Mouse (Mus musculus): ENCODE results near the gene Dnah17. TPM values are rescaled to one million over a fixed set of nuclear protein-coding genes. Genes with fewer than 3 reads are reported as not detected.

The Dnah17 gene
- polyA plus RNA-seq, 1 experiment from 2014 or later = 0.33 TPM

DNA sequence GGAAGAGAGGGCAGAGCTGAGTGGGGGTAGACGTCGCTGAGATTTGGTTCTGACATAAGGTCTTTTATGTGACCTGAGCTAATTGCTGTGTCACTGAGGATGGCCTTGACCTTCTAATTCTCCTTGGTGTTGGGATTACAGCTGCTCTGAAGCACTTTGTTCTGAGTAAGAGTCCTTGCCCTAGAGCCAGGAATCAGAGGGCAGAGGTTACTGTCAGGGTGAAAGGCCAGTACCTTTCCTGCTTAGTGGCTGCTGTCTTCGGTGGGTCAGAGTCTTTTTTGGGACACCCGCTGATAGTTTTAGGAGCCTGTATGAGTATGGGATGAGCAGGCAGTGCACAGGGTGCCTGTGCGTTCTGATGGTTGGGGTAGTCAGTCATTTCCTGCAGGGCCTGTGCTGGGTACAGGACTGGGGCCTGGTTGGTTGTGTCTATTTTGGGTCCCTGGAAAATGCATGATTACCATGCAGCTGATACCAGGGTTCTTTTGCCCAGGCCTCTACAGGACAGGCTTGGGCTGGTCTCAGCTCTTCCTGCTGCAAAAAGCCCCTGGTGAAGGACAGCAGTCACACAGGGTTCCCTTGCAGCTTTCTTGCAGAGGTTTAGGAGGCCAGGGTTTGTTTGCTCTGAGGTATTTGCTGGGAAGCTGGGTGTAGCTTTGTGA lies 122.2 kb downstream of the Dnah17 start:
- H3K4me3 ChIP-seq = no peak overlapping the region
- DNase-seq (ENCODE audit: low spot score) = no peak
- H3K27ac ChIP-seq = peak overlapping the region; percentile 64
- 65% methylated on average over 5 of the region's 5 CpGs for WGBS
- H3K27me3 ChIP-seq (ENCODE audit: insufficient read depth, poor library complexity, severe bottlenecking) = no peaks in the 10 kb centered on the region
- peaks cover 75% of the 10 kb centered on the region for H3K36me3 ChIP-seq
- H3K4me1 ChIP-seq (replicated peaks) = peaks cover 49% of the 10 kb centered on the region
- no peaks in the 10 kb centered on the region for H3K9me3 ChIP-seq

DNA sequence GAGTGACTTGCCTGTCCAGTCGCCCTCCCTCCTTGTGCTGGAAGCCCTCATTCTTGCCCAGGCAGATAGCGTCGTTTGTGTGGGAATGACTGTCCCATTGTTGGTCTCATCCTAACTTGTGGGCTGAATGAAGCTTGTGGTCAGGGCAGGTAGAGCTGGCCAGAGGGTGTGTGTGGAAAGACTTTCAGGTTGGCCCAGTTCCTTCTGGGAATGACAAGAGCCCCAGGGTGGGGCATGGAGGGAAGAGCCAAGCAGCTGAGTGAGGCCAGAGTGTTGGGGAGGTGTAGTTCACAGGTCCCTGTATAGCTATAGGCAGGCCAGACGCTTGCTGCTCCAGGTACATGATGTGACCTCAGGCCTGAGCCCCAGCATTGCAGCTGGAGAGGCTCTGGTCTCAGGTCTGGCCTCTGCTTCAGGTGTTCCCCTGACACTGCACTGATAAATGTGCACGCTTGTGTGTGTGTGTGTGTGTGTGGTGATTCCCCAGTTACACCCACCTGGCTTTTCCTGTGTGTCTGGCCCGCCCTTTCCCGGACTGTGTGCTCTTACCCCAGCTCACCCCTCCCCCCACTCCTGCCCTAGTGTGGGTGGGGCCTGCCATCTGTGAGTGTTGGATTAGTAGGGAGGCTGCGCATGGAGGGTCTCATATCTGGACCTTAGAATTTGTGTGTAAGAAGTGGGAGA lies 122.8 kb downstream of the Dnah17 start:
- no peaks in the 10 kb centered on the region for H3K9me3 ChIP-seq
- H3K36me3 ChIP-seq = peaks cover 76% of the 10 kb centered on the region
- WGBS = 76% methylated on average over 8 of the region's 8 CpGs
- peaks cover 47% of the 10 kb centered on the region for H3K4me1 ChIP-seq (replicated peaks)
- no peaks in the 10 kb centered on the region for H3K27me3 ChIP-seq (ENCODE audit: insufficient read depth, poor library complexity, severe bottlenecking)
- H3K4me3 ChIP-seq = no peak overlapping the region
- DNase-seq (ENCODE audit: low spot score) = no peak
- H3K27ac ChIP-seq = peak overlapping the region; percentile 64

DNA sequence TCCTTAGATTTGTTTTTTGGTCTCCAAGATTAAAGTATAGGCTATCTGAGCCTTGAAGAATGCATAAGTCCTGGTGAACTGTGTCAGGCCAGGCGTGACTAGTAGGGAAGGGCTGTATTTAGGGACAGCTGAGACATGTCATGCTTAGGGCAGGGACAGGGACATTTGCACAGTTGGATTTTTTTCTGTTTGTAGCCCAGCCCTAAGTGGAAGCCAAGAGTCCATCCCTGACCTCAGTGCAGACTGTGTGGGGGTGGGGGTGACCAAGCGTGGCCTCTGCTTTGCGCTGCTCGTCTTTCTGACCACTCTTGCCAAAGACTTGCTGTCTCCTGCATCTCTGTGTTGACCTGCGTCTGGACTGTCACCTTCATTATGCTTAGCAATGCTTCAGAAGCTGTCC lies 126.2 kb downstream of the Dnah17 start:
- Histone ChIP-seq H3K4me1 (replicated peaks) (peaks cover 22% of the 10 kb centered on the region), H3K27ac (no peak overlapping the region), H3K9me3 (no peaks in the 10 kb centered on the region), H3K36me3 (peaks cover 93% of the 10 kb centered on the region), H3K27me3 (ENCODE audit: insufficient read depth, poor library complexity, severe bottlenecking) (no peaks in the 10 kb centered on the region), H3K4me3 (no peak overlapping the region)
- no peak for DNase-seq (ENCODE audit: low spot score)
- WGBS = 84% methylated on average over 5 of the region's 5 CpGs

DNA sequence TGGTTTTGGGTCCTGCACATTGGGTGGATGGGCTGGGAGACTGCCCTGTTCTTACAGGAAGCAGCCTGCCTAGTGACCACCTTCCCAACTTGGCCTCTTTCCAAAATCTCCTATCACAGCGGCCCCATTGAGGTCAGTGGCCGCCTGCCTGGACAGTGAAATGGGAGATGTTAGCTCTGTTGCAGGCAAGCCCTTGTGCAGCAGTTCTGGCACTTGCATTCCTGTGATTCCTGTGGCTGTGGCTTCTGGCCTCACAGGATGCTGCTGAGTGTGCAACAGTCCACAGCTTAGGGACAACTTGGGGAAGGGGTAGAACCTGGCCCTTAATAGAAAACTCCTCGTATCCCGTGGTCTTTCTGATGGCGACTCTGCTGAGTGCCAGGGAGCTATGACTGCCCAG lies 126.7 kb downstream of the Dnah17 start:
- no peak for DNase-seq (ENCODE audit: low spot score)
- Histone ChIP-seq H3K27me3 (ENCODE audit: insufficient read depth, poor library complexity, severe bottlenecking) (no peaks in the 10 kb centered on the region), H3K27ac (no peak overlapping the region), H3K36me3 (peaks cover 93% of the 10 kb centered on the region), H3K9me3 (no peaks in the 10 kb centered on the region), H3K4me1 (replicated peaks) (peaks cover 20% of the 10 kb centered on the region), H3K4me3 (no peak overlapping the region)
- WGBS = 81% methylated on average over 5 of the region's 5 CpGs

DNA sequence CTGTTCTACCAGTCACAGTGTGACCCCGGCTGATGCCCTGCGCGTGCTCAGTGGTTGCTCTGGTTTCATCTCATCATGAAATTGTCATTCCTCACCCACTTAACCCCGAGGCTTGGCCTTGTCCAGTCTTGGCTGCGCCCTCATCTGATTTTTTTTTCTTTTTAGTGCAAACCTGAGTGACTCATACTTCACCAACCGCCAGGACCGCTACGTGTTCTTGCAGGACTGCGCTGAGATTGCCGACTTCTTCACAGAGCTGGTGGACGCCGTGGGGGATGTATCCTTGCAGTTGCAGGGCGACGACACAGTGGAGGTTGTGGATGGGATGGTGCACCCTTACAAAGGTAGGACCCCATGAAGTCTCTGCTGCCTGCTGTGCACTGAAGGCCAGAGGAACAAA lies 127.3 kb downstream of the Dnah17 start:
- H3K27ac ChIP-seq = no peak overlapping the region
- peaks cover 20% of the 10 kb centered on the region for H3K4me1 ChIP-seq (replicated peaks)
- H3K36me3 ChIP-seq = peaks cover 95% of the 10 kb centered on the region
- WGBS = 96% methylated on average over 14 of the region's 14 CpGs
- DNase-seq (ENCODE audit: low spot score) = no peak
- no peaks in the 10 kb centered on the region for H3K27me3 ChIP-seq (ENCODE audit: insufficient read depth, poor library complexity, severe bottlenecking)
- H3K4me3 ChIP-seq = no peak overlapping the region
- H3K9me3 ChIP-seq = no peaks in the 10 kb centered on the region

DNA sequence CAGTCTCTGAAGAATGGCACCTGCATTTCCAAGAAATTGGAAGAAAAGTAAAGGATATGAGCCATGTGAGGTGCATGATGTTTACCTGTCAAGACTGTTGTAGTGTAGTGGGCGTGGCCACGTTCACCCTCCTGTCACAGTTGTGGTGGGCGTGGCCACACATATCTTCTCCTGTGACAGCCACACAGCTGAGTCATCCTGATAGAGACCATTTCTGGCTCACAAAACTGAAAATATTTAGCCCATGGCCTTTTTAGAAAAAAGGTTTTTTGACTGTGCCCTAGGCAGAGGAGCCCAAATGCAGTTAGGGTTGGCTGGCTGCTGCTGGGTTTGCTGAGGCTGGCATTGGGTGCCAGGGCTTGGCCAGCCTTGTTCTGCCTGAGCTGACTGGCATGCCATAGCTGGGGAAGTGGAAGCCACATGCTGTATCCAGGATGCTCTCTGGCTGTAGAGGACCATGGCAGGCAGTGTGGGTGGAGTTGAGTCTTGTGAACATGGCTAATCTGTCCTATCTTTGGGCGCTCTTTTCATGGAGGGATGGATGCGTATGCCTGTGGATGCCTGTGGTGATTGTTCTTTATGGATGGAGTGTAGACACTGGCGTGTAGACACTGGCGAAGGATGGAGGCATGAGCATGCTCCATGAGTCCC lies 129.7 kb downstream of the Dnah17 start:
- Histone ChIP-seq H3K9me3 (no peaks in the 10 kb centered on the region), H3K36me3 (peaks cover 80% of the 10 kb centered on the region)
- 90% methylated on average over 7 of the region's 7 CpGs for WGBS

DNA sequence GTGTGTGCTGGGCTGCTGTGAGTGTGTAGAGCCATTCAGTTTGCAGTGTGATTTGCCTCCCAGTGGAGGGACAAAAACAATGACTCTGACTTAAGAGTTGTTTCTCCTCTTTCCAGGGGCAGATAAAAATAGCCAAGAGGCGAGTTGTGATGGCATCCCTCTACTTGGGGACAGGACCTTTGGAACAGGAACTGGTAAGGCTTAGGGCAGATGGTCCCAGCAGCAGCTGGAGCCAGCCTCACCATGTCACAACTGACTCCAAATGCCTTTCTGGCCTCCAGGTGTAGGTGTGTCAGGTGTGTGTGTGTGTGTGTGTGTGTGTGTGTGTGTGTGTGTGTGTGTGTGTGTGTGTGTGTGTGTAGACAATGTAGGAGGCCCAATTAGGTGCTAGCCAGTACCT lies 130.4 kb downstream of the Dnah17 start:
- Histone ChIP-seq H3K9me3 (no peaks in the 10 kb centered on the region), H3K4me3 (no peak overlapping the region), H3K36me3 (peaks cover 74% of the 10 kb centered on the region), H3K27ac (no peak overlapping the region), H3K4me1 (replicated peaks) (peaks cover 22% of the 10 kb centered on the region), H3K27me3 (ENCODE audit: insufficient read depth, poor library complexity, severe bottlenecking) (no peaks in the 10 kb centered on the region)
- 68% methylated on average over 1 of the region's 1 CpGs for WGBS
- DNase-seq (ENCODE audit: low spot score) = no peak

More for the DNA sequence above, 129.7 kb downstream of the Dnah17 start:
- Histone ChIP-seq H3K4me3 (no peak overlapping the region), H3K27ac (no peak overlapping the region), H3K27me3 (ENCODE audit: insufficient read depth, poor library complexity, severe bottlenecking) (no peaks in the 10 kb centered on the region), H3K4me1 (replicated peaks) (peaks cover 16% of the 10 kb centered on the region)
- DNase-seq (ENCODE audit: low spot score) = no peak

DNA sequence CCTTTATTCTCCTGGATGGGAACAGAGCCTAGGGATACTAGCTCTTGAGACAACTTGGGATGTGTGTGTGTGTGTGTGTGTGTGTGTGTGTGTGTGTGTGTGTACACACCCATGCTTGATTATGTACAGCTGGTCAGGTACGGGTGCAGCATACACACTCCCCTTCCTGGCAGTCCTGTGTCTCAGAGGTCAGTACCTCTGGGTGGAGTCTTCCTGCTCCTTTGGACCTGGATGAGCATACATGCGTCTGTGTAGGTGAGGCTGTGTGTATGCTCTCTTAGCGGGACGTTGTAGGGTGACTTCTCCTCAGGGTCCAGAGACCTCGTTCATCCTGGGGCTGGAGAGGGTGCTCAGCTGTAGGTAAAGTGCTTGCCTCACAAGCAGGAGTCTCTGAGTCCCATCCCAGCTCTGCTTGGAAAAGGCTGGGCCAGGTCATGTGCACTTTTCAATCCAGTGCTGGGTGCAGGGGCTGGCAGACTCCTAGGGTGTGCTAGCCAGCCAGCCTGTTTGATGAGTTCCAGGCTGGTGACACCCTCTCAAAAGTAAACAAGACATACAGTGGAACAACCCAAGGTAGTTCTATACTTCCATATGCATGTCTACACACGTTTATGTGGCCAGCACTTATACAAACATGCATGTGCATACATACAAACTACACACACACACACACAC lies 131.0 kb downstream of the Dnah17 start:
- no peaks in the 10 kb centered on the region for H3K27me3 ChIP-seq (ENCODE audit: insufficient read depth, poor library complexity, severe bottlenecking)
- H3K4me3 ChIP-seq = no peak overlapping the region
- H3K36me3 ChIP-seq = peaks cover 67% of the 10 kb centered on the region
- DNase-seq (ENCODE audit: low spot score) = no peak
- WGBS = 90% methylated on average over 6 of the region's 6 CpGs
- H3K9me3 ChIP-seq = no peaks in the 10 kb centered on the region
- no peak overlapping the region for H3K27ac ChIP-seq
- peaks cover 28% of the 10 kb centered on the region for H3K4me1 ChIP-seq (replicated peaks)

DNA sequence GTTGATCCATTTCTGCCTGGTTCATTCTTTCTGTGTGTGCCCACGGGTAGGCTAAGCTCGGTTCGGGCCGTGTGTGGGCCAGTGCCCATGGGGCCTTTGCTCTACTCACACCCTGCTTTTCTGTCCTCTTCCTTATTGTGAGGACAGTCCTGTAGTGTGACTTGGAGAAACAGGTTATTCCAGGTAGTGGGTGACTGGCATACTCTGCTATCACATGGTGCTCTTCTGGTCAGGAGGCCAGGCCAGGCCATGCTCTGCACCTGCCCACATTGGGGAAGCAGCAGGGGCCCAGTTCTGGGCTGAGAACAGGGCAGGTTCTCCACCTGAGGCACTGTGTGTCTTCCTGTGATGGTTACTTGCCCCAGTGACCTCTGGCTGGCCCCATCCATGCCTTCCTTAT lies 132.1 kb downstream of the Dnah17 start:
- peaks cover 57% of the 10 kb centered on the region for H3K36me3 ChIP-seq

DNA sequence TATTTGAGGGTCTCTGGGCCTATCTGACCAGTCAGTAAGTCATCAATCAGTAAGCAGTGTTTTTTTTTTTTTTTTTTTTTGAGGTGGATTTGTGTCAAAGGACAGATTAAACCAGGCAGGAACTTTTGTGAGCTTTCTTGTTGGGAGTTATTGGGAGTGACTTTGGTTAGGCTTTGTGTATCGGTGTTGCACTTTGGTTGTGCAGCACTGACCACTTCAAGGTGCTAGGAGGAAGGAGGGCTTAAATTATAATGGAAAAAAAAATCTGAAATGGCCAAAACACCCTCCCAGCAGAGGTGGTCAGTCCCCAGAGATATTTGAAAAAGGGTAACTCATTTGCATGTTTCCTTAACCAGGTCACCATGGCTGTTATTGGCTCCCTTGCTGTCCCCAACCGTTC lies 133.3 kb downstream of the Dnah17 start:
- H3K4me1 ChIP-seq (replicated peaks) = peaks cover 47% of the 10 kb centered on the region

More for the DNA sequence above, 132.1 kb downstream of the Dnah17 start:
- Histone ChIP-seq H3K27ac (no peak overlapping the region), H3K4me1 (replicated peaks) (peaks cover 36% of the 10 kb centered on the region), H3K27me3 (ENCODE audit: insufficient read depth, poor library complexity, severe bottlenecking) (no peaks in the 10 kb centered on the region), H3K4me3 (no peak overlapping the region), H3K9me3 (no peaks in the 10 kb centered on the region)
- WGBS = 95% methylated on average over 4 of the region's 4 CpGs
- no peak for DNase-seq (ENCODE audit: low spot score)

DNA sequence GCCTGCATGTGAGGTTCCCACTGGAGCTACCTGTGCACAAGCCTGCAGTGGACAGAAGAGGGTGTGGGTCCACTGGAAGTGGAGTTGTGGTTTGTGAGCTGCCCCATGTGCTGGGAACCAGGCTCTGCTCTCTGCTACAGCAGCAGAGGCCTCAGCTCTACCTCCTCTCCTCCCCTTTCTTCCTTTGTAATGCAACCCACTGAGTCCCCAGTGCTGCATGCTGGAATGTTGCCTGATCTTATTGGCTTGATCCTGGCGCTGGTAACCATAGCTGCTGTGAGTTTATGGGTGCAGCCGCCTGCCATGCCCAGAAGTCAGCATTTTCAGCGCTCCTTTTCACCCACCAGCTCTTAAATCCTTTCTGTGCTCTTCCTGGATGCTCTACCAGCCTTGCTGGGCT lies 134.4 kb downstream of the Dnah17 start:
- Histone ChIP-seq H3K9me3 (no peaks in the 10 kb centered on the region), H3K27me3 (ENCODE audit: insufficient read depth, poor library complexity, severe bottlenecking) (no peaks in the 10 kb centered on the region), H3K27ac (no peak overlapping the region), H3K36me3 (peaks cover 35% of the 10 kb centered on the region), H3K4me3 (no peak overlapping the region), H3K4me1 (replicated peaks) (peaks cover 57% of the 10 kb centered on the region)
- DNase-seq (ENCODE audit: low spot score) = no peak
- WGBS = 21% methylated on average over 3 of the region's 3 CpGs

More for the DNA sequence above, 133.3 kb downstream of the Dnah17 start:
- Histone ChIP-seq H3K27me3 (ENCODE audit: insufficient read depth, poor library complexity, severe bottlenecking) (no peaks in the 10 kb centered on the region), H3K4me3 (no peak overlapping the region), H3K36me3 (peaks cover 45% of the 10 kb centered on the region), H3K9me3 (no peaks in the 10 kb centered on the region), H3K27ac (no peak overlapping the region)
- 96% methylated on average over 2 of the region's 2 CpGs for WGBS
- DNase-seq (ENCODE audit: low spot score) = no peak

DNA sequence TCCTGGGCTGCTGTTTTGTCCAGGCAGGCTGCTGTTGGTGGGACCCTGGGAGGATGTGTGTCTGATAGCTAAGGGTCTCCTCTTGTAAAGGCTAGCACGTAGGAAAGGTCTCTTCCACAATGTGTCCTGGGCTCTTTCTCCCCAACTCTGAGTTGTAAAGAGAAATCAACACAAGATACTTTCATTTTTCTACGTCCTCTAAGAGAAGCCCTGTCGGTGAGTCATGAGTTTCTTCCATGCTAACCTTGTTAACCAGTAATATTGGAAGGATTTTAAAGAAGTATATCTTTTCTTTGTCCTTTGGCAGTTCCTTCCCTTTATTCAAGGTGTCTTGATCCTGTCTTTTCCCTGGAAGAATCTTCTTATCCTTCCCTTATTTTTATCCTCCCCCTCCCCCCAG lies 134.8 kb downstream of the Dnah17 start:
- no peak for DNase-seq (ENCODE audit: low spot score)
- H3K27ac ChIP-seq = no peak overlapping the region
- 59% methylated on average over 3 of the region's 3 CpGs for WGBS
- H3K27me3 ChIP-seq (ENCODE audit: insufficient read depth, poor library complexity, severe bottlenecking) = no peaks in the 10 kb centered on the region
- peaks cover 59% of the 10 kb centered on the region for H3K4me1 ChIP-seq (replicated peaks)
- H3K36me3 ChIP-seq = peaks cover 31% of the 10 kb centered on the region
- no peaks in the 10 kb centered on the region for H3K9me3 ChIP-seq
- H3K4me3 ChIP-seq = peak overlapping the region; percentile 5; the same call in 1 of the 2 replicates

DNA sequence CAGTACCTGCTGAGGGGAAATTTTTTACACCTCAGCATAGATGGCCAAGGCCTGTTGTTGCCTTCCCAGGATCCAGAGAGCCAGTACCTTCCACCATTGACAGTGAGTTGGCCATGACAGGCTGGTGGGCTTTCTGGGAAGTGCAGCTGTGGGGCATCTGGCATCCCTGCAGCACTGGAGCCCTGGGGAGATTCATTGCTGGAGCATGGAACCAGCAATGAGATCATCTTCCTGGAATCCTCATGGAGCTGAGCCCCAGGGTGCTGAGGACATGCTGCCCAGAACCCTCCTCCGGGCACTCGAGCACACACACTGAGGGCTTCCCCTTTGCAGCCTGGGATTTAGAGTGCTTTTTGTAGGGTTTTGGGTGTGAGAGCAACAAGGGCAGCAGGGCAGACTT lies 135.2 kb downstream of the Dnah17 start:
- 53% methylated on average over 2 of the region's 2 CpGs for WGBS
- Histone ChIP-seq H3K27me3 (ENCODE audit: insufficient read depth, poor library complexity, severe bottlenecking) (no peaks in the 10 kb centered on the region), H3K27ac (no peak overlapping the region), H3K9me3 (no peaks in the 10 kb centered on the region), H3K4me3 (peak overlapping the region; percentile 5; the same call in 1 of the 2 replicates), H3K36me3 (peaks cover 27% of the 10 kb centered on the region), H3K4me1 (replicated peaks) (peaks cover 63% of the 10 kb centered on the region)
- DNase-seq (ENCODE audit: low spot score) = no peak

Data from hindbrain, embryonic 10.5 days (tissue).